Mouse (Mus musculus): Measurements from ENCODE around the gene Kcnk10. TPM values are rescaled to one million over a fixed set of nuclear protein-coding genes. Genes with fewer than 3 reads are reported as not detected.

Gene Kcnk10
- total RNA-seq, 1 experiment from 2014 or later, result 2.1 TPM

DNA sequence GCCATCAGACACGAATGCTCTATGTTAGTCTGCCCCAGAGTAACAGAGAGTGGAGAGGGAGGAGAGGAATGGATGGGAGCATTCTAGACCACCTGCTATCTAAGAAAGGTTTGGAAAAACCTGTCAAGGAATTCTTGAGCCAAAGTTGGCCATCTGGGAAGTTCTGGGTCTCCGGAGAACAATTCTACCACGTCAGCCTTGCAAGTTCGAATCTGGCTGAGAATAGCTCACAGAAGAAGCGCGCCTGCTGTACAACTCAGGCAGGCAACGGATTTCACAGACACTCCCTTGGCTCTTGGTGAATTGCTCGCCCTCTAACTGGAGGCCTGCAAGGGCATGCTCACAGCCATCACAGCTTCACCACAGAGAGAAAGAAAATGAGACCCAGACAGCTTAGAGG, 52.7 kb downstream of the Kcnk10 start:
- ATAC-seq (ENCODE audit: extremely low read depth, insufficient number of reproducible peaks, low FRiP score, poor library complexity, severe bottlenecking), result no peak

DNA sequence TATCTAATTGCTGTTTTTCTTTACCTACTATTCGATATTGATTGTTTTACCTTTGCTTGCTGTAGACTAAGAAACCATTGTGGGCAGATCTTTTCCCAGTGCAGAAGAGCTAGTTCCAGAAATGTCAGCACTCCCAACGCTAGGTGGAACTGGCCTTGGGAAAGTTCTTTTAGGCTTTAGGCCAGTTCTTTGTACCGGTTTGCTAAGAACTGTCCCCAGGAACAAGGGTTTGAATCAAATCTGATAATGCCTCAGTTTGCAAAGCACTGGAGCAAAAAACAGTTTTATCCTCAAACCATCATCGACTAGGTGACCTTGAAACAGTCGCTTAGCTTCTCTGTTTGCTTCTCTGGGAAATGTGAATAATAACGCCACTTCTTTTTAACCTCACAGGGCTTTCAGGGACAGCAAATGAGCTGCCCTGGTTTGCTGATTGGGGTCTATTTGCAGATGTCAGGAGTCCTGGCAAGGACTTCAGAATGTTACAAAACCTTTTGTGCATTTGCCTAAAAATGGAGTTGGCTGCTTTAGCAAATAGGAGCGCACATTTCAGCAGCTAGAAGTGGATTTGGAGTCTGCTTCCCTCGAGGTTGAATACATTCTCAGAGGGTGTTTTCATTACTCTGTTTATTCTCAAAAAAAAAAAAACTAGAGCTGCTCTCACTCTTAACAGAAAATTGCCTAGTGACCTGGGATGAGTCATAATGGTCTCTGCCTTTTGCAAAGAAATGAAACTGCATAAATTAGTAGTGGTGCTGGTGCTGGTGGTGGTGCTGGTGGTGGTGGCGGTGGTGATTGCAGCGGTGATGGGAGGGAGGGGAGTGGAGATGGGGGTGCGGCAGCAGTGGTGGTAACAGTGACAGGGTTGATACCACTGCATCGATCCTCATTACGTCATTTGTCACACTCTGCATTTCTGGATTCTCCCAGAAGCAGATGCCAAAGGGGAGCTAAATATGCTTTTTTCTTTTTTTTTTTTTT, 53.5 kb downstream of the Kcnk10 start:
- ATAC-seq (ENCODE audit: extremely low read depth, insufficient number of reproducible peaks, low FRiP score, poor library complexity, severe bottlenecking), result no peak

DNA sequence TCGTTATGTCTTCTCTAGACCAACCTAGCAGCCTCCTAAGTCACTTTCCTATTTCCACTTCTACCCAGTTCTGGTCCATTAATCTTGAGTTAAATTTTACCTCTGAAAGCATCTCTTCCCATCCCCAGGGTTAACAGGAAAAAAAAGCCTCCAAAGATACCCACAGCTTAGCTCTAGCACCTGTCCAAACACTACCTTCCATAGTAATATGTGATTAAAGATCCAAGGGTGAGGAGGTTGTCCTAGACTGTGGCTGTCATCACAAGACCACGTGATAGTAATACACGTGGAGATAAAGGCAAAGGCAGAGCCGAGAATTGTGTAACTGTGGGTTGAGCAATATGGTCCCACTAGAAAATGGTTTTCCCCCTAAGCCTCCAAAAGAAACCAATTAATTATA, 56.8 kb downstream of the Kcnk10 start:
- no peak for ATAC-seq (ENCODE audit: extremely low read depth, insufficient number of reproducible peaks, low FRiP score, poor library complexity, severe bottlenecking)

DNA sequence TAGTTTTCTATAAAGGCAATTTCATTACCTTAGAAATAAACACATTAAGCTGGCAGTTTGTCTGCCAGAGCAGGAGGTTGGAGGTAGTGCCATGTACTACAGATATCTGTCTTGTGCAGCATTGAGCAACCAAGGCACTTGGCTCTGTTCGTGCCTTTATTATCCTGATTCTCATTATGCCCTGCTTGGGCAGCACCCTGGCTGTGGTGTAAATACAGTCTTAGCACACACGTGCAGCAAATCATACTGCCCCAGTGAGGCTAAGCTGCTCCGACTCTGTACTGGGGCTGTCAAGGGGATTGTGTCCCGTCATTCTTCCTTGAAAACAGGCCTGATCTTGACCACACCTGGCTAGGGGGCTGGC, 57.6 kb downstream of the Kcnk10 start:
- ATAC-seq (ENCODE audit: extremely low read depth, insufficient number of reproducible peaks, low FRiP score, poor library complexity, severe bottlenecking), result no peak

DNA sequence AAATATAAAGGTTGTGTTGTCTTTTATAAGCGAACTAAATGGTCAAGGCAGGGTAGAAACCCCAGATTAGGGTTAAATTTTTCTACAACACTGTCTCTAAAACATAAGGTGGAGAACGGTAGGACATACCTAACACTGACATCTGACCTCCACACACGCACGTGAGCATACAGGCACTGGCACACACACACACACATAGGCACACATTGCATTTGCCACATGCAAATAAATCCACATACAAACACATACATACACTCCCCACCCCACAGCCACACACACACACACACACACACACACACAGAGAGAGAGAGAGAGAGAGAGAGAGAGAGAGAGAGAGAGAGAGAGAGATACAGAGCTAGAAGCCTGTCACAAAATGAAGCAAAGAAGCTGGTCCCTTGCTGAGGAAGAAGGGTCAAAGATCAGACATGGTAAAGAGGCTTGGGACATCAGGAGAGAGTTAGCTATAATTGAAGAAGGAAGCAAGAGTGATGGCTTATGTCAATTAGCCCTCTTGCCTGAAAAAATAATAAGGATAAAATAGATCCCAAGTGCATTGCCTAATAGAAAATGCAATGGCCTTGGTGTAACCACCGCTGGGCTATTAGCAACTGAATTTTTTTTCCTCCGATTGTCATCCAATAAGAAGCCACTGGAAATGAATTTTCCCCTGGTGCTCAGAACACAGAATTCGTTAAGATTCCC, 58.1 kb downstream of the Kcnk10 start:
- no peak for ATAC-seq (ENCODE audit: extremely low read depth, insufficient number of reproducible peaks, low FRiP score, poor library complexity, severe bottlenecking)

DNA sequence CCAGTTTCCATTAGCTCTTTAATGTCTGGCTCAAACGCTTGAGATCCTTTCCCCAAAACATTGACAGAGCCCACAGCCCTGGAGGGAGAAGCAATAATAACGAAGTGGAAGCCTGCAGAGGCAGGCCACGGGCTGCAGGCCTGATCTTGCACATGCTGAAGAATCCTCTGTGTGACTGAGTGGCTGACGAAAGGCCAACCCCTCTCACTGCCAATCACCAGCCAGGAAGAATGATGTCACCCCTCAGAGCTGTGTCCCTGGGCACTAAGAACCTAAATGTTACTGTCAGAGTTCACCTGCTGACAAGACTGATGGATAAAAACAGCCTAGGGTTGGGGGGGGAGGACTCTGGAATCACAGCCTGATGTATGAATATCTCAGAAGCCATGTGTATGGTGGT, 72.5 kb downstream of the Kcnk10 start:
- no peak for ATAC-seq (ENCODE audit: extremely low read depth, insufficient number of reproducible peaks, low FRiP score, poor library complexity, severe bottlenecking)

DNA sequence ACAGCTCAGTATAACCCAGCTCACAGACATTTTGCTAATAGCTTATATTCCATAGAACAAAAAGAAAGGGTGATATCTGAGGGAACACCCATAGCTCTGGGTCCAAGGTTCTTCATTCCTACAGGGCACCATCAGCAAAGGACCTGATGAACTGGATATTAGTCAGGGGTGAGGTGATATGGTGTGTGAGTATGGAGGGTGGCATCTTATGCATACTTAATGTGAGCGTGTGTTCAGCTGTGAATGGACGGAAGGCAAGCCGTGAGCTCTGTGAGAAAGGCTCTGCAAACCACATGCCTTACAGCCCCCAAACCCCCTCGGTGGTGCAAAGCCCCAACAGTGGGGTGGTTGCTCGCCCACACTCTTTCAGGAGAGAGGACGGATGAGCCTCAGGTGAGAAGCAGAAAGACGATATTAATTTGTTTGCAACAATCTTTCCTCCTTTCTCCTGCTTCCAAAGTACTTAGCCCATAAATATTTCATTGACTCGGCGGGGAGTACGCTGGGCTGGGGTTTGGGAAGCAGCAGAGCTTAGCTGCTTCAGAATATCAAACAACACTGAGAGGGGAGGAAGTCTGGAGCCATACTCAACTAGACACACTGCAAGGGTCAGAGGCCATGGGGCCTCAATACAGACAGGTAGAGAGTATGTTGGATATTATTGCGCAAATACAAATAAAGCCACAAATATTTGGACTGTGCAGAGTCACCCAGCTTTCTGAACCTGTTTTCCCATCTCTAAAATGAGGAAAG, 76.4 kb downstream of the Kcnk10 start:
- no peak for ATAC-seq (ENCODE audit: extremely low read depth, insufficient number of reproducible peaks, low FRiP score, poor library complexity, severe bottlenecking)

DNA sequence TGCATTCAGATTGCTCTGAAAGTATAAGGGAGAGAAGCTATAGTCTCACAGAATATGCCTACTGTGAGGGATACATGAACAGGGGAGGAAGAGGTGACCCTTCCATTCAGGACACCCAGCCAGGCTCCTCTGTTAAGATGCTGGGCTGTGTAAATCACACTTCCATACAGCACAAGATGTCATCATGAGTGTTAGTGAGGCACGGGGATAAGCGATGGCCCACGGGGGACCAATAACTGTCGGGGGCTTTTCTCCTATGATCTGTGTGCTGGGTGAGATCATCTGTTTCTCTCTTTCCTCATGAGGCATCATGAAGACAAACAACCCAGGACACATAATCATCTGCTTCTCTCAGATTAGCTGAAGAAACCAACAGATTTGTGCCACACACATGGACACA, 77.1 kb downstream of the Kcnk10 start:
- ATAC-seq (ENCODE audit: extremely low read depth, insufficient number of reproducible peaks, low FRiP score, poor library complexity, severe bottlenecking), result no peak

DNA sequence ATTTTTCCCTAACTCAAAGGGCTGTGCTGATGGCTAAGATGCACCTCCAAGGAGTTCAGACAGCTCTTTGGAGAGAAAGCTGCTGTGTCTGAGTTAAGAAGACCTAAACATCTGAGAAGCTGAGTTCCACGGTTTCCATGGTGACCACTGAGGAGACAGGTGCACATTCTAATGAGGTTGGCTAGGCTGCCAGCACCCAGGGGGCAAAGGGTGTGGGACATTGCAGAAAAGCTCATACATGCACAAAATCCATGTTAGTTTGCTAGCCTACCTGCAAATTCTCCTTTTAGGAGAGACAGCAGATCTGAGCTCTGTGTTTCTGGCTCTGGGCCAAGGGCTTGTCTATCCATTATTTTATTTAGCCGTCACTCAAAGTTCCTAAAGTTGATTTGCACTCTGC, 96.7 kb downstream of the Kcnk10 start:
- no peak for ATAC-seq (ENCODE audit: extremely low read depth, insufficient number of reproducible peaks, low FRiP score, poor library complexity, severe bottlenecking)

DNA sequence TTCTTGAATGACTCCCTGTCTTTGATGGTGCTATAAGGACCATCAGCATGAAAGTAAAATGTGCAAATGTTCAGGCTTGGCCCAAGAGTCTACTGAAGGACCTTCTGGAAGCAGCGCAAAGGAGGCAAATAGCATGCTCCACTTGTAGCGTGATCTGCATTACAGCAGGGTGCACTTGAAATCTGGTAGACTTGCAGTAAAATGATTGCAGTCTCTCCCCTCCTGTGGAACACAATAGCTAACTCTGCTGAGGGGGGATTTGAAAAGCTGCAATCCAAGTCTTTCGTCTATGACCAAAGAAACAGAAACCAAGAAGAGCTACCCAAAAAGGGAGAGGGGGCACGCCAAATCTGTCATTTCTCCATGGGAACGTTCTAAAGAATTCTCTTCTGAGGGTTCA, 97.1 kb downstream of the Kcnk10 start:
- ATAC-seq (ENCODE audit: extremely low read depth, insufficient number of reproducible peaks, low FRiP score, poor library complexity, severe bottlenecking), result no peak

DNA sequence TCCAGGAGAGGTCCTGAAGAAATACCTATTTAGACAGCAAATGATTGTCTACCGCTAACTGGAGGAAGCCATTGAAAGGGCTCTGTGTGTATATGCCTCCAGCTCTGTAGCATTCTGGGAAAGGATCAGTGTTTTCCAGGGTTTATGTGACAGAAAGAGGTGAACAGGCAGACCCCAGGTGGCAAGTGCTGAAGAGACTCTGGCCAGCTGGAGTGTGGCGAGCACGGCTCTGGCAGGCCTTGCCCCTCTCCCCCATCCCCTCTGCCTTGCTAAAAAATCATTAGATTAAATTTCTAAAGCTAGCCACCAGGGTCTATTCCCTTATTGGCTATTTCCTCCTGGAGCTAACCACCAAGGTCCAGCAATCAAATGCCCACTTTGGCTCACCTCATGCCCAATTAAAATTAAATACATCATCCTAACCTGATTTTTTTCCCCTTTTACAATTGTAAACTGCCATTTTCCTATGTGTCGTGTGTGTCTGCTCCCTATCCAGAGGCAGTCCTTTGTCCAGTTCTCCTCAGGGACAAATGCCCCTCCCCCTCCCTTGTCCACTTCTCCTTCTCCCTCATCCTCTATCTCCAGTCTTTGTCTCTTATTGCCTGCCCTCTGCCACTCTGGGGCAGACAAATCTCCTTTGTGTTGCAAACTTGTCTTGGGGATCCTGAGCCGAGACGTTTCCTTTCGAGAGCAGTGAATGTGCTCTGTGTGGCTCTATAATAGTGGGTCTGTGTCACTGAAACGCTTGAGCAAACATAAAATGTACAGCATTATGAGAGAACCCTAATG, 100.2 kb downstream of the Kcnk10 start:
- no peak for ATAC-seq (ENCODE audit: extremely low read depth, insufficient number of reproducible peaks, low FRiP score, poor library complexity, severe bottlenecking)

DNA sequence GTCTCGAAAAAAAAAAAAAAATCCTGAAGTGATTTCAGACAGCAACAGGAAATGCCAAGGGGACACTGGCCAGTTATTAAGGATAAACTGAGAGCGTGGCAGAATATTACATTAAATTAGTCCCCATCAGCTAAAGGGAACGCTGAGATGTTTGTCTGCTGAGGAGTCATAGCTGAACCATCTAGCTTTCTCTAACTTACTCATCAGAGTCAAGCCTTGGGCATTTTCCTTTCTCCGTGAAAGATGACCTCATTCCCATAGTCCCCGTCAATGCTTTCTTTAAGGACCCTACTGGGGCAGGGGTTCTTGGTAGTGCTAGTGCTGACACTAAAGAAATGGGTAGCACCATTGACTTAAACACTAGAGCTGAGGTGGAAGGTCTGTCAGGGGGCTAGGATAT, 106.9 kb downstream of the Kcnk10 start:
- ATAC-seq (ENCODE audit: extremely low read depth, insufficient number of reproducible peaks, low FRiP score, poor library complexity, severe bottlenecking), result no peak

DNA sequence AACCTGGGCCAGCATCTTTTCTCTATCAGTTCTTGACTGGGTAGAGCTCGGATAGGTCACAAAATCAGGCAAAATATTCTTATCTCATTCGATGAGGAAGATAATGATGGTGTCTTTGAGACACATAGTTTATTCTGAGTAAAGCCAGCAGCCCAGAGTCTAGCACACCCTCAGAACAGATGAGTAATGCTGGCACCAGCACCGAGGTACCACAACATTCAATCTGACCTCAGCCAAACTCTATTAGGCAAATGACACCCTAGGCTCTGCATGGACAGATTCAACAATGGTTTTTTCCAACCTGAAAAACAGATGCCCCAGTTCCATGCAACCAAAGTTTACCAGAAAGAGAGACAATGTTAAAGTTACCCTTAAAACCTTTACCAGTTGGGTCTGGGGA, 108.0 kb downstream of the Kcnk10 start:
- ATAC-seq (ENCODE audit: extremely low read depth, insufficient number of reproducible peaks, low FRiP score, poor library complexity, severe bottlenecking), result no peak

DNA sequence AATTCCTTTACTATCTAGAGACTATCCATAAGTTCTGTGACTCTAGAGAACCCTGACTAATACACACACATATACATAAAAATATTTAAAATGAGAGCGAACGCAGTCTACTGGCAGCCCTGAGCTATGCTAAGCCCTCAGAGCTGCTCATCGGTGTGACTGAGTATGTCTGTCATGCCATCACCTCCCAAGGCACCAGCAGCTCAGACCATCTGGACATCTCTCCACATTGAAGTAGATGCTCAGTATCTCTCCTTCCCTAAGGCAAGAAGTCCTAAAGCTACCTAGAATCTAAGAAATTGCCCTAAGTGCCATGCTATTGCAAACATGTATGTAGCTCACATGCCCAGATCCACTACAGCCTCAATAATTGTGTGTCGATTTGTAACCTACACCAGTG, 110.3 kb downstream of the Kcnk10 start:
- ATAC-seq (ENCODE audit: extremely low read depth, insufficient number of reproducible peaks, low FRiP score, poor library complexity, severe bottlenecking), result no peak

DNA sequence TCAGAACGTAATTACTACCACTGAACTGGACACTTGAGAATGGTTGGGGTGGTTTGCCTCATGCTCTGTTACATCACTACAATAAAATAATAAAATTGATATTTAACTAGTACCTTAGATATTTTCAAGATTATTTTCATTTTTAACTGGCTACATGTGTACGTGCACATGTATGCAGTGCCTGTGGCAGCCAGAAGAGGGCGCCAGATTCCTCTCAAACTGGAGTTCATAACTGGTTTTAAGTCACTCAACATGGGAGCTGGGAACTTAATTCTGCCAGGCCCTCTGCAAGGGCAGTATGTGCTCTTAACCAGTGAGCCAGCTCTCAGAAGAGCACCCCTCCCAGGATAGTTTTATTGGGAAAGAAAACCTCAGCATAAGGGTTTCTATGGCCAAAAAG, 118.2 kb downstream of the Kcnk10 start:
- ATAC-seq (ENCODE audit: extremely low read depth, insufficient number of reproducible peaks, low FRiP score, poor library complexity, severe bottlenecking), result no peak

DNA sequence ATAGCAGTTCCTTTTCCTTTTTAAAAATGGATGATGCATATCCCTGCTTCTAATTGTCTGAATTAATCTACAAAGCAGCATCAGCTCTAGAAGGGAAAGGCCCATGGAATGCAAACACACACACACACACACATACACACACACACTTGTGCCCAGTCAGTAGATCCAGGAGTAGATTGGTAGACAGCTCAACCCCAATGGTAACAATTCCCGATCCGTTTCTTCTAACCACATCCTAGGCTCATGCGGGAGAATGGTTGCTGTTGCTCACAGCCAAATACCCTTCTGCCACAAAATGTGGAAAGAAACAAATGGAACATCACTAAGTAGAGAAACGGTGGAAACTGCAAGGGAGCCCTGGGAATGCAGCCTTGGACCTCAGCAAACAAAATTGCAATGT, 119.2 kb downstream of the Kcnk10 start:
- ATAC-seq (ENCODE audit: extremely low read depth, insufficient number of reproducible peaks, low FRiP score, poor library complexity, severe bottlenecking), result no peak

DNA sequence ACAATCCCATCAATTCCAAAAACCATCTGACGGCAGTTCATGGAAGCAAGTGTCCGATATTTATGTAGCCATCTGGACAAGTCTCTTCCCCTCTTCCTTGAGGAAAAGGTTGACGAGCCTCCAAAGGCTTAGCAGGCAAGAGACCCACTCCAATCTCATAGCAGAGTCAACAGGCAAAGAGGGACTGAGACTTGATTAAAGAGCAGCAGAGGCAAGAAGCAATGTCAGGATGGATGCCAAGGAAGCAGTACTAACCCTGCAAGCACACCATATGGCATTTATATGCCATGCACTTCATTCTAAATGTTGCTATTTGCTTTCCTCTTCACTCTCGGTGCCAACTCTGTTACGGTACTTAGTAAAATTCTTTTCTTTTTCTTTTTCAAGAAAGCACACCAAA, 119.6 kb downstream of the Kcnk10 start:
- no peak for ATAC-seq (ENCODE audit: extremely low read depth, insufficient number of reproducible peaks, low FRiP score, poor library complexity, severe bottlenecking)

DNA sequence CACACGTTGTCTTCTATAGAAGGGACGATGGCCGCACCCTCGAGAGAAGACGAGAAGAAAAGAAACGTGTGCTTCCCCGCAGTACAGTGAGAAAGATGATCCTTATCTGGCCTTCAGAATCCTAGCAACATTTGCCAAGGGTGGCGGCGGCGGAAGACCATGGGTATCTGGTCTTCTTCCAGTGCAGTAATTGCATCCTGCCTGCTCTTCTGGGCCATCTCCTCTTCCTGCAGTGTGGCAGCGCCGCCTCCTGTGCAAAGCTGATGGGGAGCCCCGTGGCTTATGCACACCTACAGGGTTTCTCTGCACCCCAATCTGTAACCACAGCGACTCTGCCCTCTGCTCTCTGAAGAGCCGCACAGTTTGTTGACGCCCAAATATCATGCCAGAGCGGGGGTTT, 124.9 kb downstream of the Kcnk10 start:
- no peak for ATAC-seq (ENCODE audit: extremely low read depth, insufficient number of reproducible peaks, low FRiP score, poor library complexity, severe bottlenecking)

DNA sequence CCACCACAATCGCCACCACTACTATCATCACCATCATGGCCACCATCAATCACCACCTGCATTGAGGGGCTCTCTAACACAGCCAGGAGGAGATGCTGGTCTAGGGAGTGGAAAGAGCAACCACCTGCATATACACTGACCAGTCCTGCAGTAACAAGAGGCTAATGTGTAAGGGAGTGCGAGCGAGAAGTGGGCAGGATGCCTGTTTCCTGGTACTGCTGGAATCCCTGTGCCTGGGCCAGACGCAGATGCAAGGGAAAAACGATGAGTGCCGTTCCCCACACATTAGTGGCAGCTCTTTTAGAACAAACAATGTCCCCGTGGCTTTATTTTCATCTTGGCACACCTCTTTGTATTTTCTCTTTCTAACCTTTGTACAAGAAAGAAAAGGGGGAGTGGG, 125.5 kb downstream of the Kcnk10 start:
- no peak for ATAC-seq (ENCODE audit: extremely low read depth, insufficient number of reproducible peaks, low FRiP score, poor library complexity, severe bottlenecking)
